Mouse (Mus musculus) right cerebral cortex, postnatal 25 days (tissue): ENCODE measurements around the gene Ptprm.

Experiments used
- DNase-seq: peaks from one replicate; pipeline ENCODE4 v3.0.0; 2022

Ptprm gene

DNA sequence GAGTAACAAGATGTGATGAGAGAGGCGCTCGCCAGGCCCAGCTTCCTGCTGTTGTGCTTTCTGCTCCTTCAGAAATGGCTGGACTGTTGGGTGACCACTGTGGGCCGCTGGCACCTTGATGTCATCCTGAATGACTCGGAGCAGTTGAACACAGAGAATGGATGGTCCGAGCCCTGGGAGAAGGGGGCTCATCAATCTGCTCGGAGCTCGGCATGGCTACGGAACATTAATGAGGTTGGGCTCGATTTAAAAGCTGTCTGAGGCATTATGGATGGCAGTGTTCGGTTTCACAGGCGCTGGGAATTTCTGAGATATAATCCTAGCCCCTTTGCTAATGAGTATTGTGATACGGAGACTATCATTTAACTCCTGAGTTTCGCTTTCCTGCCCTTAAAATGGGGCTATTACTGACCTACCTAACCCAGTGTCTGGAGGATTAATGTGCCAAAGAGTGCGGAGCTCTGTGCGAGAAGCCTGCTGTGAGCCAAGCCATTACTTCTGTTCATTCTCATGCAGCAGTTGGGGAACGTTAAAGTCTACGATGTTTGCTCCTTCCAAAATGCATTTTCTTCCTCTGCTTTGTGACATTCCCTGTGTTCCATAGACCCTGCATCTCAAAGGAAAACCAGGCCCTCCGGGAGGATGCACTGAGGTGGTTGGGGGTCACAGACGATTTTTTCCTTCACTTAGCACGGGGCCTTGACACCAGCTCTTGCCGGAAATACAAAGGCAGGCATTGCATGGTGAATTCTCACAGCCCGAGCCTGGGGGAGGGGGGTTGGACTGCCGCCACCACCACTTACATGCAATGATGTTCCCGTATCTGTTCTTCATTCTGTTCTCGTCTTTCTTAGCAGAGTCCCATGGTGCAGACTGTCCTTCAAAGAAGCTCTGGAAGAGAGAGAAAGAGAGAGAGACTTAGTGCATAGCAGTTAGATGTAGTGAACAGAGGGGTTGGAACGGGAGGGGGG lies 592.6 kb downstream of the Ptprm start:
- no peak for DNase-seq

DNA sequence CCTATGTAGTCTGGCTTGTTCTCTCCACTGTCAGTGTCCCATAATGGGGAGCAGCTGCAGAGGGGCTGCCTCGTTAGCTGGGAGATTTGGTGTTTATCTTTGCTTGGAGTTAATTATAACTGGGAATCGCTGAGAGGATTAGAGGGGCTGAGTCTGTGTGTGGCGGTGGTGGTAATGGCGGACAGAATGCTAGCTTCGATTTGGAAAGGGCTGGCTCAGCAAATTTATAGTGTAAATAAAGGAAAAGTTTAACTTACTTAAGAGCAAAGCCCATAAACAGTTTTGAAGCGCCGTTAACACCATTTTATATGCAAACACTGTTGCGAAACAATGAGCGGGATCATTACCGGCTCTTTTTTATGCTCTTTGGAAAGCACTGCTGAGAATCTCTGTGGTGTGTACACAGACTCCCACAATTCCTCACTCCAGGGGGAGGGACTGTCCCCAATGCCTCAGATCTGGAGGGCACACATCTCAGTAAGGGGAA lies 597.2 kb downstream of the Ptprm start:
- no peak for DNase-seq

- DNase-seq = no peak
These were observed 597.8 kb downstream of the Ptprm start for GRCm38 (mm10) chr17:66756500-66756899.

- peak; percentile 25 for DNase-seq
These were observed 599.0 kb downstream of the Ptprm start for GRCm38 (mm10) chr17:66755191-66755654.

- DNase-seq = no peak
These were observed 599.9 kb downstream of the Ptprm start for GRCm38 (mm10) chr17:66754208-66754865.

- no peak for DNase-seq
These were observed 602.5 kb downstream of the Ptprm start for GRCm38 (mm10) chr17:66751746-66752145.

DNA sequence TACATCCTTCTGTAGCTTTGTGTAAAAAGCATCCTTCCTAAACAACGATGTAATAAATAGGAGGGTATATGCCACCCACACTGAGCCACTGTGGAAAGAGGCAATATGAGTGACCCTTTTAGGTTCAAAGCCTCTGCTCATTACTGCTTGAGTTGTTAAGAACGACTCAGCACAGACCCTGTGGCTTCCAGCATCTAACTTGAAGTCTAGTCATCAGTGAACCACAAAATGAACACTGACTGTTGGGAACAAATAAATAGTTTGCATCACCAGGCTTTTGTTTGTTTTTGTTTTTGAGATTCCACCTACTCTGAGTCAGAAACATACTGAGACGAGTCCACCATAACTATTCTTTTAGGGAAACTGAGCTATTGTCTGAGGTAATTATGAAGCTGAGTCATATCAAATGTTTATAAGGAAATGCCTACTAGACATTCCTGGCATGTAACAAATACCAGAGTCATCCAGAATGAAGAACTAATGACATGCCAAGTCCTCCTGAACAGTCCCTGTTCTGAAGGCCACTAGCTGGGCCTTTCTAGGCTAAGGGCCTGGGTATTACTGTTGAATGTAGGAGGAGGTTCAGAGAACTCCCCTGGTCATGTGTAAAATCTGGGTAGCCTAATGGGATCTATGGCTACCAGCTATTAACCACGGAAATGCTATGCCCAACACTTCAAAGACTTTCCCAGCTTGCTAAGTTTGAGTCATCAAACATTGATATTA lies 603.6 kb downstream of the Ptprm start:
- DNase-seq = no peak

DNA sequence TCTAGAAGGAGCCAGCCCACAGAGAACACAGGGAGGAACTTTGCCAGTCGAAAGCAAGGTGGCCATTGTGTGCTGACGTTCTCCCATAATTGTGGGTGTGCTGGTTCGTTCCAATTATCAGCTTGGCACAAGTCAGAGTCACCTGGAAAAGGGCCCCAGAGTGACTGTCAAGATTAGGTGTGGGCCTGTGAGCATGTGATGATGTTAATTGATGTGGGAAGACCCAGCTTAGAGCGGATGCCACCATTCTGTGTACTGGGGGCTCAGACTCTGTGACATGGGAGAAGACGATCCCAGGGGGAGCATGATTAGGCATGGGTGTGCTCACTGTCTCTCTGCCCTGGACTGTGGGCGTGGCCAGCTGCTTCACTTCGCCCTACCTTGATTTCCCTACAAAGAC lies 604.3 kb downstream of the Ptprm start:
- DNase-seq = no peak

- no peak for DNase-seq
These were observed 607.8 kb downstream of the Ptprm start for GRCm38 (mm10) chr17:66746506-66746905.

DNA sequence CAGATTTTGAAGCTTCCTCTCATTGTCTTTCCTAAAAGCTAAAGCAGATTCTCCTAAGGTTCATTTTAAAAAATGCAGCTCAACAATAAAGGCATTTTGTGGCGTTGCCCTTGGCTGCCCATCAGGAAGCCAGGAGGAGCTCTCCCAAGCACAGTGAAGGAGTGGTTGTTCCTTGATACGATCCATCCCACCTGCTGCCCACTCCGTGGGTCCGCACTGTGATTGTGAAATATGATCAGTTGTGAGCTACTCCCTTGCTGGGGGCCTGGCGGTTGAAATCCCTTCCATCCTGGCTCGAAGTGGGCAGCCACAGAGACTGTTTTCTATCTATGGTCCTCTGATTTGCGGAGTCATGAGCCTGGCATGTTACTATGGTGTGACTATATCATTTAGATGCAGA lies 610.9 kb downstream of the Ptprm start:
- no peak for DNase-seq

DNA sequence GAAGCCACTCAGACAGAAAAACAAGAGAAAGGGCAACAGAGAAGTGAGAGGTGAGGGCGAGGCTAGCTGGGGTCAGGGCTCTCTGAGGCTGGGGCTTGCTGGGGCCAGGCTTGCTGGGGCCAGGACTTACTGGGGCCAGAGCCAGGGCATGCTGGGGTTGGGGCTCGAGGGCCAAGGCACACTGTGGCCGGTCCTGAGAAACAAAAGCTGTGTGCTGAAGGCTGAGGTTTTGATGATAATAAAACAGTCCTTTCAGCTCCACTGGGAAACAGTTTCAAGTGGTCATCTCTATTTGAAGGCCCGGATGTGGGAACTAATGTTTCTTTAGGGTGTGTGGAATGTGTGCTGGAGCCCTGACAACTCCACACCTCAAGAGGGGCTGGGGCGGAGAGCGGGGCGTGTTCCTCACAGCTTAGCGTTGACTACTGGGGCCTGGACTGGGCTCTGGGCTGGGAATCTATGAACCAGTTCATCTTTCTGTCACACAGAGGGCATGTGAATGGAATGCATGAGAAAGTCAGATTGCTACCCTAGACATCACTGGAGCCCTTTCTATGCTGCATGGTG lies 615.4 kb downstream of the Ptprm start:
- DNase-seq = no peak

DNA sequence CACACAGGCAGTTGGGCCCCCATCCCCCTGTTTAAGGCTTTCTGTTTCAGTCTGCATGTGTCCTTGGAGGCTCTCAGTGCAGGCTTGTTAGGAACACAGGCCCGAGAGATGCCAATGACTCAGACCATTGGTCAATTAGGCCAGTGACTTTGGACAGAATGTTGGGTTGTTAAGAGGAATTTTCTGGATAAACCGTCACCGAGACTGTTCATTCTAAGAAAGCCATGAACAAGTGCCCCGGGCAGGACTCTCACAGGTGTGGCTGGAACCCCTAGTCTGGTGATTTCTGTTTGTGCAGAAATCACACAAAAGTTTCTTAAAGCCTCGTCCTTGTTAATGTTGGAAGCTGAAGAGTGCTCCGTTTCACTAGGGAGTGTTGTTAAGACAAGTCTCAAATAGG lies 615.9 kb downstream of the Ptprm start:
- no peak for DNase-seq

DNA sequence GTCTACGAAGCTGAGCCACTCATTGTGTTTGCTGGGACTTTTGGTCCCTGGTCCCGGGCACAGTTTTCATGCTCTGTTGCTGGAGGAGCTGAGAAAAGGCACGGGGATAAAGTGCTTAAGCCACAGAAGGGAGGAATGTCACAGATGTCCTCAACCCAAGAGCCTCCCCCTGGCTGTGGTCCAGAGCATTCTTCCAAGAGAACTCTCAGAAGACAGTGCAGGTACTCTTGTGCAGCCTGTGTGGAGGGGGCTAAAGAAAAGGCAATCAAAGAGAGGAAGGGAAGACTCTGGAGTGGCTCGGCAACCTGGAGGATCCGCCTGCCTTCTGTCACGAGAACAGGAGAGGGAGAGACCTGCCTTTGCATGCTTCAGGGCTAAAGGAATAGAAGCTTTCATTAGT lies 617.8 kb downstream of the Ptprm start:
- no peak for DNase-seq

- DNase-seq = no peak
These were observed 620.7 kb downstream of the Ptprm start for GRCm38 (mm10) chr17:66733541-66733940.

GRCm38 (mm10) chr17:66729979-66730378 lies 624.3 kb downstream of the Ptprm start:
- no peak for DNase-seq

- no peak for DNase-seq
These were observed 633.3 kb downstream of the Ptprm start for GRCm38 (mm10) chr17:66720992-66721351.

GRCm38 (mm10) chr17:66720200-66720991 lies 633.9 kb downstream of the Ptprm start:
- DNase-seq = no peak

DNA sequence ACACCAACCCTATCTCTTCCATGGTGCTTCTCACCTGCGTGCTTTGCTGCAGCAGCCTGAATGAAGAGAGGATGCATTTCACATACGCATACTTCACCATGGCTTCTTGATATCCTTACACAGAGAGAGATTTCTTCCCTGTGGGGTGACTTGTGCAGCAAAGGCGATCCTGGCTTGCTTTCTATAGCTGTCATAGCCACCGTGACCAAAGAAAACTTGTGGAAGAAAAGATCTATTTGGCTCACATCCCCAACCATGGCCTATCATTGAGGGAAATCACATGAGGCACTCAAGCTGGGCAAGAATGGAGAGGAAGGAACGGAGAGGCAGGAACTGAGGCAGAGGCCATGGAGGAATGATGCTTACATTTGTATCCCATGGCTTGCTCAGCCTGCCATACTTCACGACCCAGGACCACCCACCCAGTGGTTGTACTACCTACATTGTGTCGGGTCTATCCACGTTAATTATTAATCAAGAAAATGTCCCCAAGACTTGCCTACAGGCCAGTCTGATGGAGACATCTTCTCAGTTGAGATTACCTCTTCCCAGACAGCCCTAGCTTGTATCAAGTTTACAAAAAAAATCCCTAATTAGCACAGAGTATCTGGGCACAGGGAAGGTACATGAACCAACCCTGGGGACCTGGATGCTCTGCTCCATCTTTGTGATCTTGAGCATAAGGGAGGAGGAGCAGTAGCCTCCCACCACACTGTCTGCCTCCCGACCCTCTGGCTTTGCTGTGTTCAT lies 641.6 kb downstream of the Ptprm start:
- no peak for DNase-seq

GRCm38 (mm10) chr17:66711221-66712016 lies 642.8 kb downstream of the Ptprm start:
- no peak for DNase-seq

- DNase-seq = no peak
These were observed 643.7 kb downstream of the Ptprm start for GRCm38 (mm10) chr17:66710568-66710967.
